14 mouse cellular contexts compared by ENCODE assay signal in genomic region chr13:96433648-96434190, GRCm38 (mm10). TPM values are rescaled to one million over a fixed set of nuclear protein-coding genes. Genes with fewer than 3 reads are reported as not detected.
A peak's percentile ranks its signal among the peaks of the same experiment; 100 is the strongest.
DNase-seq lines count a peak whose midpoint lies in the region; ATAC-seq and TF ChIP-seq lines count a peak whose summit lies in the region.
"Had no signal": no experiment of that assay in that cellular context is flagged by ENCODE, and none has a peak within 500 bp of the region (broad histone marks: within the 10 kb centered on the region; RNA-seq: fewer than 3 reads in every experiment).

No protein-coding gene starts in this region.

- no peak overlapping the region for H3K9ac ChIP-seq in heart, embryonic 13.5 days
- H3K9ac ChIP-seq: stomach, embryonic 15.5 days had no signal

- no peaks in the 10 kb centered on the region for H3K27me3 ChIP-seq in heart, embryonic 13.5 days (replicated peaks)
- H3K27me3 ChIP-seq in cerebellum, adult 2 months (ENCODE audit: control insufficient read depth, insufficient read depth, low read length) = no peaks in the 10 kb centered on the region
- H3K27me3 ChIP-seq: stomach, embryonic 15.5 days had no signal

- no peaks in the 10 kb centered on the region for H3K36me3 ChIP-seq in heart, embryonic 13.5 days
- H3K36me3 ChIP-seq: stomach, embryonic 15.5 days had no signal

- no peak for ATAC-seq in heart, embryonic 13.5 days (ENCODE audit: extremely low read depth, insufficient number of reproducible peaks, low FRiP score, low TSS enrichment)
- ATAC-seq in hematopoietic stem cell, adult 5-6 weeks (replicated peaks in 1 of 2; ENCODE audit: insufficient read depth in 1 of 2, low FRiP score in 2 of 2, low TSS enrichment in 1 of 2, low read depth in 1 of 2, poor library complexity in 2 of 2, severe bottlenecking in 2 of 2) = peak; percentile 61 to 63; a peak in 3 of 4 replicates
- ATAC-seq: forebrain, embryonic 14.5 days had no signal

- WGBS in heart, embryonic 13.5 days = 36% methylated on average over 11 of the region's 11 CpGs
- WGBS in cerebellum, adult 2 months = 86% methylated on average over 11 of the region's 11 CpGs

- peak overlapping the region; percentile 73 for H3K27ac ChIP-seq in heart, embryonic 13.5 days (replicated peaks)
- no peak overlapping the region for H3K27ac ChIP-seq in cerebellum, adult 2 months (ENCODE audit: insufficient read depth, low read length)

- H3K4me3 ChIP-seq in heart, embryonic 13.5 days = no peak overlapping the region
- H3K4me3 ChIP-seq in cerebellum, adult 2 months (replicated peaks; ENCODE audit: insufficient read depth, low read depth, low read length) = no peak overlapping the region
- H3K4me3 ChIP-seq: stomach, embryonic 15.5 days had no signal

- no peak for TF ChIP-seq CTCF in cerebellum, adult 2 months (IDR thresholded peaks at IDR 0.05; ENCODE audit: borderline replicate concordance, insufficient read depth, low read depth, low read length)

- DNase-seq in heart, postnatal 25 days (ENCODE audit: low spot score) = no peak
- DNase-seq in 416B (ENCODE audit: low read depth) = peak; percentile 55
- peak; percentile 41 for DNase-seq in lung, postnatal 36 days
- no peak for DNase-seq in cerebellum, adult 2 months
- DNase-seq in embryo, embryonic 10.5 days (ENCODE audit: low spot score) = no peak
- DNase-seq in ovary, postnatal 36 days (ENCODE audit: low spot score) = no peak

- no peak for TF ChIP-seq POLR2A in cerebellum, adult 2 months (IDR thresholded peaks at IDR 0.05; ENCODE audit: borderline replicate concordance, insufficient read depth, low read length)

- H3K4me1 ChIP-seq in heart, embryonic 13.5 days = peaks cover 54% of the 10 kb centered on the region
- no peaks in the 10 kb centered on the region; the same call in 1 of the 2 replicates for H3K4me1 ChIP-seq in cerebellum, adult 2 months (ENCODE audit: control insufficient read depth, insufficient read depth, low read length)

- intact Hi-C loops in heart, postnatal 25 days (cut with DNase I) = loop anchor here (10.0 kb wide), 1 partner anchor 71 kb away; no protein-coding TSS in a partner anchor

- no peak overlapping the region for H3K4me2 ChIP-seq in heart, embryonic 13.5 days
- H3K4me2 ChIP-seq: stomach, embryonic 15.5 days had no signal

- H3K9me3 ChIP-seq in heart, embryonic 13.5 days = no peaks in the 10 kb centered on the region
- H3K9me3 ChIP-seq: stomach, embryonic 15.5 days had no signal

RNA-seq across cellular contexts. Expression of gene Ankdd1b, which starts 37.3 kb away (rescaled TPM):
- 0.52 and 0.67 TPM in 2 replicates for polyA plus RNA-seq in heart, embryonic 13.5 days (2015; fragmentation: Nextera tagmentation; extraction: Ambion mirVana)
- under 1 TPM; 0.21 to 0.36 TPM for total RNA-seq in heart, postnatal 25 days (2021)
- total RNA-seq in hematopoietic stem cell, adult 5-6 weeks (2017) = 0.25 TPM in 1 of 2 replicates, not detected in the other
- 0.10 and 0.33 TPM in 2 replicates for polyA plus RNA-seq in cerebellum, adult 2 months (2012; rRNA removed)
- total RNA-seq: monocyte, adult 5-6 weeks had no signal
- polyA plus RNA-seq: forebrain, embryonic 14.5 days had no signal

RNA-seq across cellular contexts. Expression of gene Poc5, which starts 45.6 kb away (rescaled TPM):
- polyA plus RNA-seq in heart, embryonic 13.5 days (2015; fragmentation: Nextera tagmentation; extraction: Ambion mirVana) = 8.5 and 9.8 TPM in 2 replicates
- 10 to 100 TPM; 10.5 to 13.4 TPM for total RNA-seq in heart, postnatal 25 days (2021)
- 14.8 and 15.0 TPM in 2 replicates for total RNA-seq in hematopoietic stem cell, adult 5-6 weeks (2017)
- polyA plus RNA-seq in cerebellum, adult 2 months (2012; rRNA removed) = 20.4 and 22.7 TPM in 2 replicates

RNA-seq across cellular contexts. Expression of gene Gm17622, which starts 56.8 kb away (rescaled TPM):
- not detected in 2 replicates for polyA plus RNA-seq in heart, embryonic 13.5 days (2015; fragmentation: Nextera tagmentation; extraction: Ambion mirVana)
- not detected for total RNA-seq in heart, postnatal 25 days (2021)
- not detected in 2 replicates for total RNA-seq in hematopoietic stem cell, adult 5-6 weeks (2017)
- polyA plus RNA-seq in cerebellum, adult 2 months (2012; rRNA removed) = not detected in 2 replicates
- total RNA-seq: heart, adult 18-20 months; layer of hippocampus, adult 8-10 months; monocyte, adult 5-6 weeks had no signal
- polyA plus RNA-seq: forebrain, embryonic 14.5 days; limb, embryonic 14.5 days; stomach, embryonic 15.5 days had no signal

Comparison
In these comparisons a context has a peak if more than half of its experiments do, and no peak if none do; other contexts are left out.
1. DNase-seq: peak in 416B (single experiment) and lung, postnatal 36 days (single experiment); none in heart, postnatal 25 days (single experiment), cerebellum, adult 2 months (0 of 2), embryo, embryonic 10.5 days (single experiment) and ovary, postnatal 36 days (single experiment).